Mouse (Mus musculus) adrenal gland, postnatal 14 days (tissue): Measurements from ENCODE around the gene Srxn1. TPM values are rescaled to one million over a fixed set of nuclear protein-coding genes. Genes with fewer than 3 reads are reported as not detected.

ENCODE experiments used
- total RNA-seq: library from RNA; stranded (reverse); gene quantifications from 2 replicates; pipeline ENCODE4 v1.2.3, GENCODE M21; 2021

Srxn1 gene
- total RNA-seq, 1 experiment from 2014 or later = 289 TPM

Other genes with a start within 250 kb of the Srxn1 start
- gene Angpt4, start 194.3 kb upstream of the Srxn1 start, total RNA-seq = 0.26 and 0.33 TPM in 2 replicates
- gene Fam110a, start 125.3 kb upstream of the Srxn1 start, total RNA-seq = 8.2 and 8.5 TPM in 2 replicates
- 1.6 and 2.4 TPM in 2 replicates for gene Slc52a3, start 109.0 kb upstream of the Srxn1 start, total RNA-seq
- gene Scrt2, start 24.0 kb upstream of the Srxn1 start, total RNA-seq = 0.30 and 0.33 TPM in 2 replicates
- 20.2 and 22.0 TPM in 2 replicates for gene Tcf15, start 38.0 kb downstream of the Srxn1 start, total RNA-seq
- 103 and 105 TPM in 2 replicates for gene Csnk2a1, start 121.3 kb downstream of the Srxn1 start, total RNA-seq
- gene Tbc1d20, start 188.3 kb downstream of the Srxn1 start, total RNA-seq = 145 and 149 TPM in 2 replicates
- gene Rbck1, start 227.1 kb downstream of the Srxn1 start, total RNA-seq = 104 and 107 TPM in 2 replicates
- 4.5 and 6.0 TPM in 2 replicates for gene Trib3, start 238.5 kb downstream of the Srxn1 start, total RNA-seq